Mouse (Mus musculus): ENCODE results near the gene Sult4a1.

GRCm38 (mm10) chr15:84049570-84049969, 56.0 kb downstream of the Sult4a1 start:
- TF ChIP-seq POLR2A (IDR thresholded peaks at IDR 0.05; ENCODE audit: control insufficient read depth, extremely low read depth, insufficient read depth, low read length, poor library complexity) = no peak
- TF ChIP-seq CTCF (IDR thresholded peaks at IDR 0.05; ENCODE audit: borderline replicate concordance, control insufficient read depth, extremely low read depth, insufficient read depth, low read length, poor library complexity) = no peak

Data from thymus, adult 2 months (tissue).